Mouse (Mus musculus): Measurements from ENCODE around the gene Alcam. TPM values are rescaled to one million over a fixed set of nuclear protein-coding genes. Genes with fewer than 3 reads are reported as not detected.

Alcam gene
- total RNA-seq, 2 experiments from 2014 or later = 0.17 to 4.4 TPM

GRCm38 (mm10) chr16:52296376-52296775, 157.5 kb downstream of the Alcam start:
- ATAC-seq (replicated peaks; ENCODE audit: low FRiP score, low TSS enrichment, poor library complexity, severe bottlenecking) = no peak

- no peak for ATAC-seq (replicated peaks; ENCODE audit: low FRiP score, low TSS enrichment, poor library complexity, severe bottlenecking)
These were observed 158.3 kb downstream of the Alcam start for GRCm38 (mm10) chr16:52295535-52295934.

GRCm38 (mm10) chr16:52292440-52293048, 161.3 kb downstream of the Alcam start:
- no peak for ATAC-seq (replicated peaks; ENCODE audit: low FRiP score, low TSS enrichment, poor library complexity, severe bottlenecking)

- no peak for ATAC-seq (replicated peaks; ENCODE audit: low FRiP score, low TSS enrichment, poor library complexity, severe bottlenecking)
These were observed 173.7 kb downstream of the Alcam start for GRCm38 (mm10) chr16:52280186-52280585.

- ATAC-seq (replicated peaks; ENCODE audit: low FRiP score, low TSS enrichment, poor library complexity, severe bottlenecking) = no peak
These were observed 188.8 kb downstream of the Alcam start for GRCm38 (mm10) chr16:52265066-52265465.

GRCm38 (mm10) chr16:52263751-52264150, 190.1 kb downstream of the Alcam start:
- ATAC-seq (replicated peaks; ENCODE audit: low FRiP score, low TSS enrichment, poor library complexity, severe bottlenecking) = no peak

GRCm38 (mm10) chr16:52262582-52262981, 191.3 kb downstream of the Alcam start:
- no peak for ATAC-seq (replicated peaks; ENCODE audit: low FRiP score, low TSS enrichment, poor library complexity, severe bottlenecking)

- no peak for ATAC-seq (replicated peaks; ENCODE audit: low FRiP score, low TSS enrichment, poor library complexity, severe bottlenecking)
These were observed 192.1 kb downstream of the Alcam start for GRCm38 (mm10) chr16:52261755-52262154.

- no peak for ATAC-seq (replicated peaks; ENCODE audit: low FRiP score, low TSS enrichment, poor library complexity, severe bottlenecking)
These were observed 202.9 kb downstream of the Alcam start for GRCm38 (mm10) chr16:52250935-52251334.

- ATAC-seq (replicated peaks; ENCODE audit: low FRiP score, low TSS enrichment, poor library complexity, severe bottlenecking) = no peak
These were observed 203.7 kb downstream of the Alcam start for GRCm38 (mm10) chr16:52250196-52250595.

- no peak for ATAC-seq (replicated peaks; ENCODE audit: low FRiP score, low TSS enrichment, poor library complexity, severe bottlenecking)
These were observed 210.4 kb downstream of the Alcam start for GRCm38 (mm10) chr16:52243421-52243973.

GRCm38 (mm10) chr16:52242144-52242543, 211.7 kb downstream of the Alcam start:
- ATAC-seq (replicated peaks; ENCODE audit: low FRiP score, low TSS enrichment, poor library complexity, severe bottlenecking) = no peak

- no peak for ATAC-seq (replicated peaks; ENCODE audit: low FRiP score, low TSS enrichment, poor library complexity, severe bottlenecking)
These were observed 223.9 kb downstream of the Alcam start for GRCm38 (mm10) chr16:52229930-52230329.

- ATAC-seq (replicated peaks; ENCODE audit: low FRiP score, low TSS enrichment, poor library complexity, severe bottlenecking) = no peak
These were observed 224.4 kb downstream of the Alcam start for GRCm38 (mm10) chr16:52229446-52229845.

GRCm38 (mm10) chr16:52222896-52223295, 231.0 kb downstream of the Alcam start:
- no peak for ATAC-seq (replicated peaks; ENCODE audit: low FRiP score, low TSS enrichment, poor library complexity, severe bottlenecking)

GRCm38 (mm10) chr16:52219069-52219468, 234.8 kb downstream of the Alcam start:
- peak; percentile 75; the same call in 1 of the 2 replicates for ATAC-seq (replicated peaks; ENCODE audit: low FRiP score, low TSS enrichment, poor library complexity, severe bottlenecking)

- ATAC-seq (replicated peaks; ENCODE audit: low FRiP score, low TSS enrichment, poor library complexity, severe bottlenecking) = no peak
These were observed 242.8 kb downstream of the Alcam start for GRCm38 (mm10) chr16:52210844-52211606.

GRCm38 (mm10) chr16:52200107-52200506, 253.8 kb downstream of the Alcam start:
- no peak for ATAC-seq (replicated peaks; ENCODE audit: low FRiP score, low TSS enrichment, poor library complexity, severe bottlenecking)
